Mouse (Mus musculus): ENCODE data around the gene Aak1. TPM values are rescaled to one million over a fixed set of nuclear protein-coding genes. Genes with fewer than 3 reads are reported as not detected.

Aak1 gene
- polyA plus RNA-seq, 1 experiment from 2014 or later, result 60.1 TPM

DNA sequence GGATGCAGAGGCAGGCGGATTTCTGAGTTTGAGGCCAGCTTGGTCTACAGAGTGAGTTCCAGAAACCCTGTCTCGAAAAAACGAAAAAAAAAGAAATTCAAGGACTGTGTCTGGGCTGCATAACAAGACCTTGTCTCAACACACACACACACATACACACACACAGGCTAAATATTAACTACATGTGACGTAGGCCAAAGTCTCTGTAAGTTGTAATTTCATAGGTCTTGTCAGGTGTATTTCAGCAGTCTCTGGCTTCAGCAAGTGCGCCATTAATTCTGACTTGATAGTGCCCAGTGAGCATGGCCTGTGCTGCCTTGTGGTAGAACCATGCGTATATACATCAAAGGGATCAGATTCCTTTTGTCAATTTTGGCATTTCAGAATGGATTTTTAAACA, 152.7 kb downstream of the Aak1 start:
- in situ Hi-C loops (cut with MboI; ENCODE audit: low pct_unique_long_range_greater_than_20kb), result no loop called here
- no peak for TF ChIP-seq CTCF (IDR thresholded peaks at IDR 0.05)
- H3K27me3 ChIP-seq, result no peaks in the 10 kb centered on the region
- POLR2A ChIA-PET, result interaction anchor here (0.5 to 0.6 kb wide), 2 partner anchors 9 to 228 kb away, joined by 3 to 4 read pairs; no protein-coding TSS in a partner anchor
- CTCF ChIA-PET, result interaction anchor here (1.2 to 2.9 kb wide), 5 partner anchors 9 to 65 kb away, joined by 3 to 13 read pairs (median 8); no protein-coding TSS in a partner anchor
- ATAC-seq (no peak), DNase-seq (ENCODE audit: low read depth, low spot score) (no peak)

GRCm38 (mm10) chr6:87002521-87003055, 153.3 kb downstream of the Aak1 start:
- ATAC-seq (peak; percentile 68), DNase-seq (ENCODE audit: low read depth, low spot score) (peak; percentile 81)
- ChIA-PET CTCF (interaction anchor here (0.9 to 2.9 kb wide), 9 partner anchors 10 to 120 kb away, joined by 3 to 13 read pairs (median 4); no protein-coding TSS in a partner anchor), POLR2A (interaction anchor here (1.0 kb wide), 1 partner anchor 297 kb away, joined by 3 read pairs; no protein-coding TSS in a partner anchor)
- in situ Hi-C loops (cut with MboI; ENCODE audit: low pct_unique_long_range_greater_than_20kb), result no loop called here
- TF ChIP-seq CTCF (IDR thresholded peaks at IDR 0.05), result peak; percentile 94
- H3K27me3 ChIP-seq, result no peaks in the 10 kb centered on the region

- in situ Hi-C loops (cut with MboI; ENCODE audit: low pct_unique_long_range_greater_than_20kb), result no loop called here
- POLR2A ChIA-PET, result no interaction called here
- no peak for TF ChIP-seq CTCF (IDR thresholded peaks at IDR 0.05)
These were observed 154.8 kb downstream of the Aak1 start for GRCm38 (mm10) chr6:87004099-87004498.

DNA sequence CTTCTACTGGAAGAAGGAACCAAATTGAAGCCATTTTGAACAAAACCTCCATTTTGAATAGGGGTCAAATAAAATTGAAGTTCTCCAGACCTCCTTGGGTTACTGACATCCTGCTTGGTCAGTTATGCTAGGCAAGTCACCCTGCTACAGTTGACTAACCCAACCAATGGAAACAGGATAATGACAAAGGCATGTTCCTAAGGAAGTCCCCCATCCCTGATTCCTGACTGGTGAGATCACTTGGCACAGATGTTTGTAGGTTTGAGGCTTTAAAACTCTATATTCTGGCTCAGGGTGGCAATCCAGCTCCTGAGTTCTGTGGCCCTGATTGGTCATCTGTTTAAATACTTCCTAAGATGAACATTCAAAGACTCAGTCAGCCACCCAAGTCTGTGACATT, 156.3 kb downstream of the Aak1 start:
- ChIA-PET POLR2A (interaction anchor here (0.7 kb wide), 1 partner anchor 62 kb away, joined by 4 read pairs; no protein-coding TSS in a partner anchor), CTCF (no interaction called here)
- peak; percentile 55 for ATAC-seq
- H3K27me3 ChIP-seq, result no peaks in the 10 kb centered on the region
- peak; percentile 89 for DNase-seq (ENCODE audit: low read depth, low spot score)
- TF ChIP-seq CTCF (IDR thresholded peaks at IDR 0.05), result no peak
- in situ Hi-C loops (cut with MboI; ENCODE audit: low pct_unique_long_range_greater_than_20kb), result no loop called here

More at GRCm38 (mm10) chr6:87004099-87004498, 154.8 kb downstream of the Aak1 start:
- ATAC-seq (no peak), DNase-seq (ENCODE audit: low read depth, low spot score) (no peak)
- CTCF ChIA-PET, result interaction anchor here (0.8 kb wide), 1 partner anchor 192 kb away, joined by 3 read pairs; no protein-coding TSS in a partner anchor
- H3K27me3 ChIP-seq, result no peaks in the 10 kb centered on the region

DNA sequence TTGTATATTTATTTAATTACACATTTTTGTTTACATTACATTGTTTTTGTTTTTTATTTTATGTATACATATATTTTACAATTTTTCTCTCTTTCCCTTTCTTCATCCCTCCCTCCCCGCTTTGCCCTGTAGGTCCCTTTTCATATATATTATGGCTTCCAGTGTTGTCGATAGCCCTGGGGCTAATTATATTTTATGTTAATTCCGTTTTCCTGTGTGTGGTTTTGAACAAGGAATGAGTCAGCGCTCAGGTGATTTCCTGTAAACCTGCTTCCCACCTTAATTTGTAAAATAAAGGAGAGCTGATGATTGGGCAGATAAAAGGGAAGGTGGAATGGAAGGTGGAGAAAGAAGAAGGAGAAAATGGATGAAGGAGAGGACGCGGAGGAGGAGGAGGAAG, 159.6 kb downstream of the Aak1 start, which contains the start of gene Nfu1:
TSS of gene Nfu1 (plus strand) at position 350 of the 400 bp plus-strand sequence.
- CTCF ChIA-PET, result no interaction called here
- no peak for DNase-seq (ENCODE audit: low read depth, low spot score)
- no peak for TF ChIP-seq CTCF (IDR thresholded peaks at IDR 0.05)
- POLR2A ChIA-PET, result interaction anchor here (0.6 kb wide), 1 partner anchor 48 kb away, joined by 3 read pairs; no protein-coding TSS in a partner anchor
- no peaks in the 10 kb centered on the region for H3K27me3 ChIP-seq
- in situ Hi-C loops (cut with MboI; ENCODE audit: low pct_unique_long_range_greater_than_20kb), result no loop called here
- ATAC-seq, result no peak

DNA sequence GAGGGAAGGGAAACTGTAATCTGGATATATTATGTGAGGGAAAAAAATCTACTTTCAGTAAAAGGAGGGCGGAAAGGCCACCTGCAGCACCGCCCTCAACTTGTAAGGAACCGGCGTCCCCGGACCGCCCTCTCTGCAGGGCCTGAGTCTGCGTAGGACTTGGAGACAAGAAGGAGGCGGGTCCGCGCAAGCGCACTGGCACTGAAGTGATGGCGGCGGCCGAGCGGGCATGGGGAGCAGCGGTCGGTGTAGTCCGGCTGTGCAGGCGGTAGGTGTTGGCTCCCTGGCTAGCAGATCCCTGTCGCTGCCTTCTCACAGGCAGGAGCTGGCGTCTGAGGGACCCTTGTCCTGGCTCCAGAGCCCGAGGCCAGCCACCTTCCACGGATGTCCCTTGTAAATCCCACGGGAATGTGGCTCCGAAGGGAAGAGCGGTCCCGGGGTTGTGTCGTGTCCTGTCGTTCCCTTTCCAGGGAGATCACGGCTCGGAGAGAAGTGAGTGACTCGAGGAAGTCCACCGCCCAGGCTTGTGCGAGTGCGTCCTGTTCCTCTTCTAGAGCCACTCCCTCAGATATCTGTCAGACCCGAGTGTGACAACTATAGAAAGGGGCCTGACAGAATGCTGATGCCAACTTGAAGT, 160.5 kb downstream of the Aak1 start:
- DNase-seq (ENCODE audit: low read depth, low spot score), result peak; percentile 37
- in situ Hi-C loops (cut with MboI; ENCODE audit: low pct_unique_long_range_greater_than_20kb), result no loop called here
- TF ChIP-seq CTCF (IDR thresholded peaks at IDR 0.05), result no peak
- H3K27me3 ChIP-seq, result no peaks in the 10 kb centered on the region
- ATAC-seq, result peak; percentile 85
- ChIA-PET CTCF (no interaction called here), POLR2A (no interaction called here)

- CTCF ChIA-PET, result interaction anchor here (0.5 to 1.7 kb wide), 4 partner anchors 9 to 69 kb away, joined by 3 to 6 read pairs (median 3); no protein-coding TSS in a partner anchor
- no peaks in the 10 kb centered on the region for H3K27me3 ChIP-seq
- ATAC-seq (no peak), DNase-seq (ENCODE audit: low read depth, low spot score) (no peak)
- peak; percentile 82 for TF ChIP-seq CTCF (IDR thresholded peaks at IDR 0.05)
- POLR2A ChIA-PET, result interaction anchor here (0.9 kb wide), 1 partner anchor 25 kb away, joined by 3 read pairs; the partner anchor contains the start of gene Gfpt1
- in situ Hi-C loops (cut with MboI; ENCODE audit: low pct_unique_long_range_greater_than_20kb), result no loop called here
These were observed 167.6 kb downstream of the Aak1 start for GRCm38 (mm10) chr6:87016916-87017315.

DNA sequence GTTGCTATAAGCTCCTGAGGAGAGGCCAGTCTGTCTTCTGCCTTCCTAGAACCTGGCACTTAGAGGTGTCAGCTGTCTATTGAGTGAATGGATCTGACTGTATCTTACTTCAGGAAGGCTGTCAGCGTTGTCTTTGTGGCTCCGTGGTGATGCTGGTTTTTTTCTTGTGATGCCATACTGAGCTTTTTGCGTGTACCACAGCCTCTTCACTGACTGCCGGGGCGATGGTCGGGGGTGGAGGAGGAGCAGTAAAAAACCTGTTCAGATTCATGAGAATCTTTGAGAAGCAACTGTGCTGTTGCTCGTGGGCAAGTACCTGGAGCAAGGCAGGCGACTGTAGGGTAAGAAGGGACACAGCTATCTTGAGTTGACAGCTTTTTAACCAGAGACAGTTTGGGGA, 169.6 kb downstream of the Aak1 start:
- in situ Hi-C loops (cut with MboI; ENCODE audit: low pct_unique_long_range_greater_than_20kb), result no loop called here
- ChIA-PET POLR2A (no interaction called here), CTCF (no interaction called here)
- no peaks in the 10 kb centered on the region for H3K27me3 ChIP-seq
- no peak for DNase-seq (ENCODE audit: low read depth, low spot score)
- ATAC-seq, result no peak
- TF ChIP-seq CTCF (IDR thresholded peaks at IDR 0.05), result no peak

- in situ Hi-C loops (cut with MboI; ENCODE audit: low pct_unique_long_range_greater_than_20kb), result loop anchor here (5.0 to 10.0 kb wide), 2 partner anchors 209 to 277 kb away; no protein-coding TSS in a partner anchor
These were observed 172.5 kb downstream of the Aak1 start for GRCm38 (mm10) chr6:87021791-87022190.

GRCm38 (mm10) chr6:87026980-87027379, 177.7 kb downstream of the Aak1 start:
- ChIA-PET POLR2A (no interaction called here), CTCF (interaction anchor here (1.7 kb wide), 1 partner anchor 10 kb away, joined by 6 read pairs; no protein-coding TSS in a partner anchor)
- no peak for TF ChIP-seq CTCF (IDR thresholded peaks at IDR 0.05)
- DNase-seq (ENCODE audit: low read depth, low spot score) (no peak), ATAC-seq (no peak)
- in situ Hi-C loops (cut with MboI; ENCODE audit: low pct_unique_long_range_greater_than_20kb), result loop anchor here (10.0 kb wide), 1 partner anchor 282 kb away; no protein-coding TSS in a partner anchor
- H3K27me3 ChIP-seq, result no peaks in the 10 kb centered on the region

More at GRCm38 (mm10) chr6:87021791-87022190, 172.5 kb downstream of the Aak1 start:
- POLR2A ChIA-PET, result no interaction called here
- DNase-seq (ENCODE audit: low read depth, low spot score) (no peak), ATAC-seq (no peak)
- CTCF ChIA-PET, result interaction anchor here (1.0 to 1.4 kb wide), 2 partner anchors 10 to 49 kb away, joined by 3 read pairs; no protein-coding TSS in a partner anchor
- TF ChIP-seq CTCF (IDR thresholded peaks at IDR 0.05), result no peak
- no peaks in the 10 kb centered on the region for H3K27me3 ChIP-seq

All from Patski (cell line).